Mouse (Mus musculus) B cell, adult (primary cell): Measurements from ENCODE around the gene Zfp867. TPM values are rescaled to one million over a fixed set of nuclear protein-coding genes. Genes with fewer than 3 reads are reported as not detected.

ENCODE experiments used
- total RNA-seq: library from RNA; stranded (reverse); gene quantifications from 4 replicates; pipeline ENCODE4 v1.2.4, GENCODE M21; 2023; ENCODE audit not compliant: inconsistent age

The Zfp867 gene
- total RNA-seq = 3.0 to 5.8 TPM (median 3.8 TPM) in 4 replicates

DNA sequence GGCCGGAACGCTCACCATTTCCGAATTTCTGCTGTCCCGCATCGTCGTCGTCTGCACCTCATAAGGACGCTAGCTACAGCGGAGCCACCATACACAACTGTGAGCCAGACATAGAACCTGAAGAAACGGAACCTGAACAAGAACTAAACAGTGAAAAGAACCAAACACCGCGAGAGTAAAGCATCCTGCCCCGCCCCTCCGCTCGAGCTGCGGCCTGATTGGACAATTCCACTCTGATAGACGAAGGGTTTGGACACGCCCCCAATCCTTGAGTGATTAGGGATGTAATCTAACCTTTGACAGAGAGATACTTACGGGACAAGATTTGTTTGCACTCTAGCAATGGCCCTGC is at the start of gene Zfp867:
TSS of gene Zfp867 (minus strand) at position 149 of the 352 bp plus-strand sequence.

DNA sequence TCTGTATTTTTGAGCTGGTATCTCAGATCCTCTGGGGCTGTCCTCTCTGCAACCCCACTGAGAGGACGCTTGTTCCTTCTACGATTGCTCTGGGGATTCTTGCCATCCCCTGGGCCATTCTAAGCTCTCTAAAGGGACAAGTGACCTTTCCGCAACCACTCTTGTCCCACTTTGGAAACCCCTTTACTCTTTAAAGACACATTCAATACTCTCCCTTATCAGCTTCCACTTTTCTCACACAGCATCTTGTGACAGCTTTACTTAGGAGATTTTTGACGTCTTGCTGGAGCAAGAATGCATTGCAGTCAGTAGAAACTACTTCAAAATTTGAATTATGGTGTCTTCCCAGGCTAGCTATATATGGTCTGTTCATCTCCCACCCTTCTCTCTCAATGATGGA is 21.2 kb downstream of the Zfp867 start, which contains the start of gene Snap47:
TSS of gene Snap47 (minus strand) at position 101 of the 400 bp plus-strand sequence.

GRCm38 (mm10) chr11:59449741-59450229 is 22.5 kb downstream of the Zfp867 start, which contains the start of gene Jmjd4:
Jmjd4 (plus strand) TSS chr11:59450045.

Other genes with a start within 250 kb of the Zfp867 start
- gene Arf1, start 244.2 kb downstream of the Zfp867 start, total RNA-seq = 256 to 269 TPM (median 262 TPM) in 4 replicates
- gene Wnt3a, start 181.7 kb downstream of the Zfp867 start, total RNA-seq = not detected in 4 replicates
- gene Wnt9a, start 165.5 kb downstream of the Zfp867 start, total RNA-seq = not detected in 4 replicates
- gene Prss38, start 96.8 kb downstream of the Zfp867 start, total RNA-seq = not detected in 4 replicates
- gene Jmjd4, start 22.4 kb downstream of the Zfp867 start, total RNA-seq = 10.9 to 12.7 TPM (median 11.7 TPM) in 4 replicates
- gene Snap47, start 21.3 kb downstream of the Zfp867 start, total RNA-seq = 14.7 to 19.3 TPM (median 16.6 TPM) in 4 replicates
- 14.2 to 17.7 TPM (median 15.0 TPM) in 4 replicates for gene Zkscan17, start 54.3 kb upstream of the Zfp867 start, total RNA-seq
- gene Nlrp3, start 69.1 kb upstream of the Zfp867 start, total RNA-seq = 0.72 to 2.5 TPM (median 1.2 TPM) in 4 replicates
- gene Olfr222, start 103.8 kb upstream of the Zfp867 start, total RNA-seq = not detected in 4 replicates
- gene Olfr223, start 120.8 kb upstream of the Zfp867 start, total RNA-seq = not detected in 4 replicates
- gene Mprip, start 188.8 kb upstream of the Zfp867 start, total RNA-seq = 90.3 to 96.9 TPM (median 93.5 TPM) in 4 replicates